Mouse (Mus musculus): ENCODE results near the gene Fam222a. TPM values are rescaled to one million over a fixed set of nuclear protein-coding genes. Genes with fewer than 3 reads are reported as not detected.

Fam222a gene
- polyA plus RNA-seq, 1 experiment from 2014 or later, result 5.3 TPM

- Histone ChIP-seq H3K27me3 (ENCODE audit: control insufficient read depth, insufficient read depth, low read depth, low read length) (no peaks in the 10 kb centered on the region), H3K27ac (ENCODE audit: low read length) (no peak overlapping the region), H3K36me3 (ENCODE audit: control insufficient read depth, insufficient read depth, low read length) (no peaks in the 10 kb centered on the region), H3K4me1 (ENCODE audit: control insufficient read depth, insufficient read depth, low read length) (peaks cover 45% of the 10 kb centered on the region), H3K4me3 (ENCODE audit: low read depth, low read length) (no peak overlapping the region), H3K9ac (ENCODE audit: low read depth, low read length) (no peak overlapping the region; the same call in 1 of the 2 replicates), H3K4me2 (ENCODE audit: low read length) (no peak overlapping the region), H3K9me3 (replicated peaks; ENCODE audit: control insufficient read depth, low read length, poor library complexity, severe bottlenecking) (no peaks in the 10 kb centered on the region)
- WGBS, result 78% methylated on average over 12 of the region's 12 CpGs
- ATAC-seq, result no peak
Observed at GRCm38 (mm10) chr5:114583490-114584175, 15.8 kb downstream of the Fam222a start.

GRCm38 (mm10) chr5:114584293-114585104 is 16.7 kb downstream of the Fam222a start:
- Histone ChIP-seq H3K9ac (ENCODE audit: low read depth, low read length) (no peak overlapping the region), H3K27ac (ENCODE audit: low read length) (no peak overlapping the region), H3K27me3 (ENCODE audit: control insufficient read depth, insufficient read depth, low read depth, low read length) (no peaks in the 10 kb centered on the region), H3K4me1 (ENCODE audit: control insufficient read depth, insufficient read depth, low read length) (peaks cover 53% of the 10 kb centered on the region), H3K9me3 (replicated peaks; ENCODE audit: control insufficient read depth, low read length, poor library complexity, severe bottlenecking) (no peaks in the 10 kb centered on the region), H3K4me3 (ENCODE audit: low read depth, low read length) (no peak overlapping the region), H3K4me2 (ENCODE audit: low read length) (no peak overlapping the region), H3K36me3 (ENCODE audit: control insufficient read depth, insufficient read depth, low read length) (no peaks in the 10 kb centered on the region)
- WGBS, result 21% methylated on average over 14 of the region's 14 CpGs
- 0 out of 2 replicates have a peak, but pooled peaks have one; percentile 26 for ATAC-seq

GRCm38 (mm10) chr5:114585682-114586081 is 17.9 kb downstream of the Fam222a start:
- Histone ChIP-seq H3K27me3 (ENCODE audit: control insufficient read depth, insufficient read depth, low read depth, low read length) (no peaks in the 10 kb centered on the region), H3K4me2 (ENCODE audit: low read length) (no peak overlapping the region), H3K9ac (ENCODE audit: low read depth, low read length) (peak overlapping the region; percentile 32; the same call in 1 of the 2 replicates), H3K27ac (ENCODE audit: low read length) (no peak overlapping the region), H3K9me3 (replicated peaks; ENCODE audit: control insufficient read depth, low read length, poor library complexity, severe bottlenecking) (no peaks in the 10 kb centered on the region), H3K36me3 (ENCODE audit: control insufficient read depth, insufficient read depth, low read length) (no peaks in the 10 kb centered on the region), H3K4me1 (ENCODE audit: control insufficient read depth, insufficient read depth, low read length) (peaks cover 64% of the 10 kb centered on the region), H3K4me3 (ENCODE audit: low read depth, low read length) (no peak overlapping the region)
- ATAC-seq, result no peak
- 3% methylated on average over 5 of the region's 5 CpGs for WGBS

- no peak for ATAC-seq
- no peak overlapping the region for H3K9ac ChIP-seq (ENCODE audit: low read depth, low read length)
- peaks cover 73% of the 10 kb centered on the region for H3K4me1 ChIP-seq (ENCODE audit: control insufficient read depth, insufficient read depth, low read length)
- no peaks in the 10 kb centered on the region for H3K27me3 ChIP-seq (ENCODE audit: control insufficient read depth, insufficient read depth, low read depth, low read length)
- H3K9me3 ChIP-seq (replicated peaks; ENCODE audit: control insufficient read depth, low read length, poor library complexity, severe bottlenecking), result no peaks in the 10 kb centered on the region
- H3K4me3 ChIP-seq (ENCODE audit: low read depth, low read length), result no peak overlapping the region
- WGBS, result 49% methylated on average over 9 of the region's 9 CpGs
- H3K4me2 ChIP-seq (ENCODE audit: low read length), result no peak overlapping the region
- H3K36me3 ChIP-seq (ENCODE audit: control insufficient read depth, insufficient read depth, low read length), result no peaks in the 10 kb centered on the region
- H3K27ac ChIP-seq (ENCODE audit: low read length), result no peak overlapping the region
Observed at GRCm38 (mm10) chr5:114587908-114588307, 20.1 kb downstream of the Fam222a start.

GRCm38 (mm10) chr5:114588416-114588815 is 20.6 kb downstream of the Fam222a start:
- H3K4me1 ChIP-seq (ENCODE audit: control insufficient read depth, insufficient read depth, low read length), result peaks cover 78% of the 10 kb centered on the region
- no peak overlapping the region for H3K4me3 ChIP-seq (ENCODE audit: low read depth, low read length)
- H3K36me3 ChIP-seq (ENCODE audit: control insufficient read depth, insufficient read depth, low read length), result no peaks in the 10 kb centered on the region
- H3K4me2 ChIP-seq (ENCODE audit: low read length), result no peak overlapping the region
- H3K9ac ChIP-seq (ENCODE audit: low read depth, low read length), result no peak overlapping the region
- H3K9me3 ChIP-seq (replicated peaks; ENCODE audit: control insufficient read depth, low read length, poor library complexity, severe bottlenecking), result no peaks in the 10 kb centered on the region
- WGBS, result 48% methylated on average over 10 of the region's 10 CpGs
- no peak for ATAC-seq
- H3K27me3 ChIP-seq (ENCODE audit: control insufficient read depth, insufficient read depth, low read depth, low read length), result no peaks in the 10 kb centered on the region
- peak overlapping the region; percentile 43 for H3K27ac ChIP-seq (ENCODE audit: low read length)

DNA sequence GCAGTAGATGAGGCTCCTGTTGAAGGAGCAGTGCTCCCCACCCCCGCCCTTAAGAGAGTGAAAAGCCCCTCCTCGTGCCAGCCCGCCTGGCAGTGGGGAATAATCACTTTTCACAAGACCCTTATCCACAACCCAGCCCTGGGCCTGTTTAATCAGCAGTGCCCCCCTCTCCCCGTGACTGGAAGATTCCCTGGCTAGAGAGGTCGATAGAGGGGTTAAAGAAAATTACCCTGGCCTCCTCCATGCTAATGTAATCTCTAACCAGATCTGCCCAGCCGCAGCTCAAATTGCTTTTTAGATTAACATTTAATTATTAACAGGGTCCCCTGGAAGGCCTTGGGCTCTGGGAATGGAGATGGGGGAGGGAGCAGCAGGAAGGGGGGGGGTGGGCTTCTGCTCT is 21.2 kb downstream of the Fam222a start:
- no peak; the same call in 1 of the 2 replicates for ATAC-seq
- peak overlapping the region; percentile 43 for H3K27ac ChIP-seq (ENCODE audit: low read length)

GRCm38 (mm10) chr5:114589454-114589853 is 21.6 kb downstream of the Fam222a start:
- no peak overlapping the region for H3K4me3 ChIP-seq (ENCODE audit: low read depth, low read length)
- H3K36me3 ChIP-seq (ENCODE audit: control insufficient read depth, insufficient read depth, low read length), result no peaks in the 10 kb centered on the region
- ATAC-seq, result no peak
- peak overlapping the region; percentile 14; the same call in 1 of the 2 replicates for H3K27ac ChIP-seq (ENCODE audit: low read length)
- no peaks in the 10 kb centered on the region for H3K9me3 ChIP-seq (replicated peaks; ENCODE audit: control insufficient read depth, low read length, poor library complexity, severe bottlenecking)
- no peaks in the 10 kb centered on the region for H3K27me3 ChIP-seq (ENCODE audit: control insufficient read depth, insufficient read depth, low read depth, low read length)
- H3K4me1 ChIP-seq (ENCODE audit: control insufficient read depth, insufficient read depth, low read length), result peaks cover 77% of the 10 kb centered on the region
- H3K9ac ChIP-seq (ENCODE audit: low read depth, low read length), result peak overlapping the region; percentile 7; the same call in 1 of the 2 replicates
- no peak overlapping the region for H3K4me2 ChIP-seq (ENCODE audit: low read length)
- 42% methylated on average over 2 of the region's 2 CpGs for WGBS

More for the DNA sequence above, 21.2 kb downstream of the Fam222a start:
- WGBS, result 11% methylated on average over 6 of the region's 6 CpGs
- Histone ChIP-seq H3K4me3 (ENCODE audit: low read depth, low read length) (no peak overlapping the region), H3K9me3 (replicated peaks; ENCODE audit: control insufficient read depth, low read length, poor library complexity, severe bottlenecking) (no peaks in the 10 kb centered on the region), H3K36me3 (ENCODE audit: control insufficient read depth, insufficient read depth, low read length) (no peaks in the 10 kb centered on the region), H3K27me3 (ENCODE audit: control insufficient read depth, insufficient read depth, low read depth, low read length) (no peaks in the 10 kb centered on the region), H3K9ac (ENCODE audit: low read depth, low read length) (no peak overlapping the region), H3K4me2 (ENCODE audit: low read length) (no peak overlapping the region), H3K4me1 (ENCODE audit: control insufficient read depth, insufficient read depth, low read length) (peaks cover 78% of the 10 kb centered on the region)

DNA sequence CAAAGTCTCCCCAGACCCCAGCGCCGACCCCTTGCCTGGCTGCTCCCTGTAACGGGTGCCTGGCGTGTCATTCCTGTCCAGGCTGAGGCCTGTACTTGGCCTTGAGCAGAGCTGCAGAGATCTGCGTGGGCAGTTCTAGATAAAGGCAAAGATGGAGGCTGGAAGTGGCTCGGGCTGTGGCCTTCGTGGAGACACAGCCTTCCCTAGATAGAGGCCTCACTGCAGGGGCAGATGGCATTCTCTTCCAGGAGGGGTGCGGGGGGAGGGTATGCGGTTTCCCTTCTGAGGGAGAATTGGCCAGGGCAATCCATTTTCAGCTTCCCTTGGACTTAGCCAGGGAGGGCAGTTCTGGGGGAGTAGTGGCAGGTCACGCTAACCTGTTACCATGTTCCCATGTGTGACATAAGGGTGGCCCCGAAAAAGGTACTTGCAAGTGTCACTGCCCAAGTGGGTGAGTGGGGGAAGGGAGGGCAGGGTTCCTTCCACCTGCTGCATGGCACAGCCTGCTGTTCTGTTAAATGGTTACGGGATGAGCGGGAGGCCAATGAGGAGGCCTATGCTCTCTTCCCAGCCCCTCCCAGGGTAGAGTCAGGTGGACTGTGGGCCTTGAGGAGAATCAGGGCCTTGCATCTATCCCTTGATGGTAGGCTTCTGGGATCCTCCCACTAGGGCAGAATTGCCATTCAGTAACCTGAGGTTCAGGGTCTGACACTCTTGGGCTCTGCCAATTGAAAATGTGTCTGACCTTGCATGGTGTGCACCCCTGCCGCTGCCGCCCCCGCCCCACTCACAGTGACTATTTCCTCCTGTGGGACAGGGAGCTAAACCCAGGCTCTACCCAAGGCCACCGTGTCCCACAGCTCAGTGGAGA is 22.5 kb downstream of the Fam222a start:
- Histone ChIP-seq H3K4me1 (ENCODE audit: control insufficient read depth, insufficient read depth, low read length) (peaks cover 74% of the 10 kb centered on the region), H3K4me2 (ENCODE audit: low read length) (no peak overlapping the region), H3K4me3 (ENCODE audit: low read depth, low read length) (no peak overlapping the region), H3K9me3 (replicated peaks; ENCODE audit: control insufficient read depth, low read length, poor library complexity, severe bottlenecking) (no peaks in the 10 kb centered on the region), H3K27me3 (ENCODE audit: control insufficient read depth, insufficient read depth, low read depth, low read length) (no peaks in the 10 kb centered on the region), H3K27ac (ENCODE audit: low read length) (peak overlapping the region; percentile 22; the same call in 1 of the 2 replicates), H3K9ac (ENCODE audit: low read depth, low read length) (peak overlapping the region; percentile 14; the same call in 1 of the 2 replicates), H3K36me3 (ENCODE audit: control insufficient read depth, insufficient read depth, low read length) (no peaks in the 10 kb centered on the region)
- 68% methylated on average over 17 of the region's 17 CpGs for WGBS
- ATAC-seq, result no peak

Data from midbrain, embryonic 16.5 days (tissue).